Comparison of ENCODE assay signal across 9 mouse cellular contexts in genomic region chr9:63880487-63881260, GRCm38 (mm10).
A peak's percentile ranks its signal among the peaks of the same experiment; 100 is the strongest.
DNase-seq lines count a peak whose midpoint lies in the region; ATAC-seq and TF ChIP-seq lines count a peak whose summit lies in the region.
"Had no signal": no experiment of that assay in that cellular context is flagged by ENCODE, and none has a peak within 500 bp of the region (broad histone marks: within the 10 kb centered on the region; RNA-seq: fewer than 3 reads in every experiment).

No protein-coding gene starts in this region.

- no peak for ATAC-seq in kidney, postnatal 0 days (replicated peaks; ENCODE audit: low FRiP score, low read depth)
- ATAC-seq in embryonic facial prominence, embryonic 15.5 days (ENCODE audit: insufficient number of reproducible peaks, low FRiP score, low TSS enrichment, low read depth), result 0 out of 2 replicates have a peak, but pooled peaks have one; percentile 44
- ATAC-seq in intestine, embryonic 14.5 days (replicated peaks; ENCODE audit: low FRiP score, low TSS enrichment, low read depth), result no peak
- ATAC-seq in midbrain, embryonic 15.5 days (replicated peaks), result no peak

- TF ChIP-seq CTCF in kidney, postnatal 0 days (IDR thresholded peaks at IDR 0.05; ENCODE audit: low read depth), result no peak

- H3K4me1 ChIP-seq in kidney, postnatal 0 days (replicated peaks; ENCODE audit: insufficient read depth, low read length), result peaks cover 9% of the 10 kb centered on the region
- peaks cover 53% of the 10 kb centered on the region for H3K4me1 ChIP-seq in embryonic facial prominence, embryonic 15.5 days
- H3K4me1 ChIP-seq in intestine, embryonic 14.5 days (replicated peaks; ENCODE audit: control insufficient read depth, insufficient read depth, low read length), result peaks cover 20% of the 10 kb centered on the region
- peaks cover 22% of the 10 kb centered on the region for H3K4me1 ChIP-seq in midbrain, embryonic 15.5 days

- 0 out of 2 replicates have a peak overlapping the region, but pooled peaks have one; percentile 5 for H3K4me3 ChIP-seq in kidney, postnatal 0 days (replicated peaks; ENCODE audit: low read depth, low read length)
- H3K4me3 ChIP-seq in embryonic facial prominence, embryonic 15.5 days (replicated peaks), result peak overlapping the region; percentile 20
- H3K4me3 ChIP-seq in intestine, embryonic 14.5 days (ENCODE audit: low read depth, low read length), result peak overlapping the region; percentile 0; the same call in 1 of the 2 replicates
- H3K4me3 ChIP-seq in midbrain, embryonic 15.5 days, result peak overlapping the region; percentile 17
- H3K4me3 ChIP-seq: myocyte had no signal

- no peaks in the 10 kb centered on the region for H3K36me3 ChIP-seq in kidney, postnatal 0 days (ENCODE audit: insufficient read depth, low read length)
- H3K36me3 ChIP-seq in embryonic facial prominence, embryonic 15.5 days, result no peaks in the 10 kb centered on the region
- H3K36me3 ChIP-seq in intestine, embryonic 14.5 days (ENCODE audit: control insufficient read depth, insufficient read depth, low read length), result no peaks in the 10 kb centered on the region
- H3K36me3 ChIP-seq in midbrain, embryonic 15.5 days (replicated peaks), result no peaks in the 10 kb centered on the region

- WGBS in kidney, postnatal 0 days, result 28% methylated on average over 26 of the region's 26 CpGs
- WGBS in embryonic facial prominence, embryonic 15.5 days, result 18% methylated on average over 26 of the region's 26 CpGs
- 38% methylated on average over 26 of the region's 26 CpGs for WGBS in intestine, embryonic 14.5 days
- WGBS in midbrain, embryonic 15.5 days, result 10% methylated on average over 26 of the region's 26 CpGs

- DNase-seq in kidney, postnatal 0 days (ENCODE audit: low spot score), result no peak
- no peak for DNase-seq in kidney, postnatal 14 days
- DNase-seq in intestine, embryonic 14.5 days (ENCODE audit: low spot score), result no peak
- DNase-seq in frontal cortex, postnatal 25 days (ENCODE audit: low spot score in 2 of 2), result no peak
- DNase-seq in left cerebral cortex, adult 9 months (ENCODE audit: low spot score in 2 of 2), result no peak
- no peak for DNase-seq in cerebellum, adult 8-10 months

- no peaks in the 10 kb centered on the region for H3K27me3 ChIP-seq in kidney, postnatal 0 days (ENCODE audit: insufficient read depth, low read length)
- no peaks in the 10 kb centered on the region for H3K27me3 ChIP-seq in embryonic facial prominence, embryonic 15.5 days
- no peaks in the 10 kb centered on the region for H3K27me3 ChIP-seq in intestine, embryonic 14.5 days (replicated peaks; ENCODE audit: control insufficient read depth, insufficient read depth, low read length)
- no peaks in the 10 kb centered on the region for H3K27me3 ChIP-seq in midbrain, embryonic 15.5 days (replicated peaks)

- H3K27ac ChIP-seq in kidney, postnatal 0 days, result no peak overlapping the region
- H3K27ac ChIP-seq in embryonic facial prominence, embryonic 15.5 days (replicated peaks), result no peak overlapping the region
- no peak overlapping the region for H3K27ac ChIP-seq in intestine, embryonic 14.5 days (ENCODE audit: low read depth)
- H3K27ac ChIP-seq in midbrain, embryonic 15.5 days, result peak overlapping the region; percentile 48; the same call in 1 of the 2 replicates

- no peaks in the 10 kb centered on the region for H3K9me3 ChIP-seq in kidney, postnatal 0 days (replicated peaks; ENCODE audit: low read length)
- no peaks in the 10 kb centered on the region for H3K9me3 ChIP-seq in embryonic facial prominence, embryonic 15.5 days (replicated peaks)
- no peaks in the 10 kb centered on the region for H3K9me3 ChIP-seq in intestine, embryonic 14.5 days (ENCODE audit: control insufficient read depth, low read length)
- H3K9me3 ChIP-seq in midbrain, embryonic 15.5 days, result no peaks in the 10 kb centered on the region

- H3K9ac ChIP-seq in kidney, postnatal 0 days (ENCODE audit: low read depth, low read length), result no peak overlapping the region
- H3K9ac ChIP-seq in embryonic facial prominence, embryonic 15.5 days, result no peak overlapping the region
- H3K9ac ChIP-seq in intestine, embryonic 14.5 days (ENCODE audit: low read length), result no peak overlapping the region
- H3K9ac ChIP-seq in midbrain, embryonic 15.5 days, result peak overlapping the region; percentile 16; the same call in 1 of the 2 replicates

- H3K4me2 ChIP-seq in kidney, postnatal 0 days (ENCODE audit: low read length), result peak overlapping the region; percentile 52
- peak overlapping the region; percentile 44 for H3K4me2 ChIP-seq in embryonic facial prominence, embryonic 15.5 days (replicated peaks)
- peak overlapping the region; percentile 36 for H3K4me2 ChIP-seq in intestine, embryonic 14.5 days (ENCODE audit: low read length)
- peak overlapping the region; percentile 46 for H3K4me2 ChIP-seq in midbrain, embryonic 15.5 days
